Mouse (Mus musculus) effector memory CD4-positive, alpha-beta T cell, adult 5 months (primary cell): Measurements from ENCODE around the gene 9430015G10Rik. TPM values are rescaled to one million over a fixed set of nuclear protein-coding genes. Genes with fewer than 3 reads are reported as not detected.

ENCODE experiments used
- polyA plus RNA-seq: library from polyadenylated mRNA; unstranded; fragments of 100-300 nt; shearing (Covaris generic); gene quantifications from one replicate; pipeline ENCODE4 v1.2.1, GENCODE M21; 2017

The 9430015G10Rik gene
- polyA plus RNA-seq, result 26.8 TPM

DNA sequence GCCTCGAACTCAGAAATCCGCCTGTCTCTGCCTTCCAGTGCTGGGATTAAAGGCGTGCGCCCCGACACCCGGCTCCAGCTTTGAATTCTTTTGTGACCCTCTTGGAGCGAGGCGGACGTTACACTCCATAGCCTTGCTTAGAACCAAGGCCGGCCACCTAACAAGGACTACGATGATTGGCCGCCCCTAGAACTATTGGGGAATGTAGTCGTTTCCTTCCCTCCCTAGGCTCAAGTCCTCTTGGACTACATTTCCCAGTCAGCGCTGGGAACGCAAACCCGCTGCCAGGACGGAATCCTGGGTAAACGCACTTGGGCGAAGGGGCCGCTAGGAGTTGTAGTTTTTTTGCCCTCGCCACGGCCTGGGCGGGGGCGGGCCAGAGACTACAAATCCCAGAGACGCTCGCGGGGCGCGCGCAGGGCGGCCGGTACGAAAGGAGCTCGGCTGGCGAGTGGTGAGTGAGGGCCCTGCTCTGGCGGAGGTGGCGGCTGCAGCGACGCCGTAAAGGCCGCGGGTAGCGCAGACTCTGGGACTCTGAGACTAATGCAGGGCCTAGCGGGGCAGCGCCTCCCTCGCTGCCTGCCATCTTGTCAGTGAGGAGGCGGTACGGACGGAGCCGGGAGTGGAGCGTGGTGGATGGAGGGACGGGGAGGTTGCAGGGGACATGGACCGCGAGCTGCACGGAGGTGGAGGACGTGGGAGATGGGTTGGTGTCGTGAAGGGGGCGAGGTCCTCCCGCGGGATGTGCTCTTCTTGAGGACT, at the start of gene 9430015G10Rik:
Gene 9430015G10Rik, plus strand, starts transcription at position 413 of the 762 bp plus-strand sequence.

GRCm38 (mm10) chr4:156130436-156130835, 20.7 kb downstream of the 9430015G10Rik start, which contains the start of gene Rnf223:
TSS of gene Rnf223 (plus strand) at chr4:156130513.

Other genes starting within 250 kb of the 9430015G10Rik start
- gene Tas1r3, start 246.6 kb upstream of the 9430015G10Rik start, polyA plus RNA-seq, result 0.66 TPM
- gene Cptp, start 240.5 kb upstream of the 9430015G10Rik start, polyA plus RNA-seq, result 4.3 TPM
- gene Ints11, start 240.4 kb upstream of the 9430015G10Rik start, polyA plus RNA-seq, result 58.5 TPM
- gene Pusl1, start 218.2 kb upstream of the 9430015G10Rik start, polyA plus RNA-seq, result 29.1 TPM
- gene Acap3, start 218.2 kb upstream of the 9430015G10Rik start, polyA plus RNA-seq, result 29.0 TPM
- 163 TPM for gene Ube2j2, start 166.2 kb upstream of the 9430015G10Rik start, polyA plus RNA-seq
- gene C1qtnf12, start 147.7 kb upstream of the 9430015G10Rik start, polyA plus RNA-seq, result 4.2 TPM
- gene B3galt6, start 117.3 kb upstream of the 9430015G10Rik start, polyA plus RNA-seq, result 7.5 TPM
- gene Sdf4, start 117.1 kb upstream of the 9430015G10Rik start, polyA plus RNA-seq, result 443 TPM
- 675 TPM for gene Tnfrsf4, start 96.1 kb upstream of the 9430015G10Rik start, polyA plus RNA-seq
- gene Tnfrsf18, start 83.8 kb upstream of the 9430015G10Rik start, polyA plus RNA-seq, result 435 TPM
- 0.27 TPM for gene Ttll10, start 50.6 kb upstream of the 9430015G10Rik start, polyA plus RNA-seq
- gene Rnf223, start 20.5 kb downstream of the 9430015G10Rik start, polyA plus RNA-seq, result not detected
- gene Agrn, start 87.5 kb downstream of the 9430015G10Rik start, polyA plus RNA-seq, result 3.6 TPM
- 195 TPM for gene Isg15, start 90.8 kb downstream of the 9430015G10Rik start, polyA plus RNA-seq
- 131 TPM for gene AW011738, start 93.3 kb downstream of the 9430015G10Rik start, polyA plus RNA-seq
- 1.4 TPM for gene Perm1, start 105.9 kb downstream of the 9430015G10Rik start, polyA plus RNA-seq
- 35.3 TPM for gene Plekhn1, start 124.9 kb downstream of the 9430015G10Rik start, polyA plus RNA-seq
- gene Noc2l, start 126.0 kb downstream of the 9430015G10Rik start, polyA plus RNA-seq, result 172 TPM
- 17.0 TPM for gene Samd11, start 145.7 kb downstream of the 9430015G10Rik start, polyA plus RNA-seq
- gene Vmn2r-ps159, start 221.1 kb downstream of the 9430015G10Rik start, polyA plus RNA-seq, result not detected